Mouse (Mus musculus): ENCODE data around the gene Tbx6.

GRCm38 (mm10) chr7:126815726-126816222 is 34.5 kb downstream of the Tbx6 start:
- no peak for TF ChIP-seq CTCF (IDR thresholded peaks at IDR 0.05; ENCODE audit: low read depth, low read length)
- no peak for TF ChIP-seq POLR2A (IDR thresholded peaks at IDR 0.05; ENCODE audit: borderline replicate concordance, low read depth, low read length)

All from bone marrow macrophage, adult 2 months (primary cell).